Mouse (Mus musculus): ENCODE measurements around the gene Rgs11. TPM values are rescaled to one million over a fixed set of nuclear protein-coding genes. Genes with fewer than 3 reads are reported as not detected.

Gene Rgs11
- total RNA-seq, 2 experiments from 2014 or later = 72.4 to 73.3 TPM

Other genes starting within 250 kb of the Rgs11 start
- 10 to 100 TPM; 41.5 to 42.5 TPM for gene Capn15, start 217.2 kb upstream of the Rgs11 start, total RNA-seq (2021)
- 10 to 100 TPM; 67.5 to 73.8 TPM for gene Rab11fip3, start 133.4 kb upstream of the Rgs11 start, total RNA-seq (2021)
- gene Decr2, start 112.6 kb upstream of the Rgs11 start, total RNA-seq (2021) = 10 to 100 TPM; 25.2 to 27.2 TPM
- 1 to 10 TPM; 3.0 to 3.9 TPM for gene Nme4, start 107.3 kb upstream of the Rgs11 start, total RNA-seq (2021)
- gene Tmem8, start 89.7 kb upstream of the Rgs11 start, total RNA-seq (2021) = 1 to 10 TPM; 9.0 to 9.9 TPM
- 10 to 100 TPM; 78.1 to 82.1 TPM for gene Mrpl28, start 79.5 kb upstream of the Rgs11 start, total RNA-seq (2021)
- gene Axin1, start 64.3 kb upstream of the Rgs11 start, total RNA-seq (2021) = 10 to 100 TPM; 24.0 to 26.2 TPM
- gene Pdia2, start 3.9 kb upstream of the Rgs11 start, total RNA-seq (2021) = 1 to 10 TPM in 1 of 2 experiments, under 1 TPM in 1; 0.67 to 1.1 TPM
- gene Arhgdig, start 4.8 kb downstream of the Rgs11 start, total RNA-seq (2021) = 100 to 1,000 TPM; 228 to 258 TPM
- 10 to 100 TPM; 18.2 to 21.3 TPM for gene Fam234a, start 41.3 kb downstream of the Rgs11 start, total RNA-seq (2021)
- 10 to 100 TPM; 83.1 to 83.4 TPM for gene Luc7l, start 49.9 kb downstream of the Rgs11 start, total RNA-seq (2021)
- gene Neurl1b, start 211.9 kb downstream of the Rgs11 start, total RNA-seq (2021) = 100 to 1,000 TPM; 118 to 135 TPM